Comparison of ENCODE assay signal across 8 mouse cellular contexts in genomic region chr10:84439228-84439596, GRCm38 (mm10). TPM values are rescaled to one million over a fixed set of nuclear protein-coding genes. Genes with fewer than 3 reads are reported as not detected.
DNase-seq lines count a peak whose midpoint lies in the region; ATAC-seq and TF ChIP-seq lines count a peak whose summit lies in the region.

No protein-coding gene starts in this region.

- peak overlapping the region; percentile 38 for H3K27ac ChIP-seq in lung, postnatal 0 days (ENCODE audit: low read length)
- peak overlapping the region; percentile 85 to 94 for H3K27ac ChIP-seq in heart, embryonic 14.5 days (replicated peaks in 1 of 2; ENCODE audit: control insufficient read depth in 1 of 2, insufficient read depth in 1 of 2, low read depth in 2 of 2, low read length in 2 of 2)
- H3K27ac ChIP-seq in liver, embryonic 11.5 days (ENCODE audit: low read depth, low read length): no peak overlapping the region

- H3K4me1 ChIP-seq in lung, postnatal 0 days (ENCODE audit: insufficient read depth, low read depth, low read length): peaks cover 17% of the 10 kb centered on the region; the same call in 1 of the 2 replicates
- H3K4me1 ChIP-seq in heart, embryonic 14.5 days (ENCODE audit: control insufficient read depth in 2 of 2, insufficient read depth in 2 of 2, low read length in 2 of 2): peaks cover 32 to 60% of the 10 kb centered on the region in 2 experiments
- peaks cover 10% of the 10 kb centered on the region for H3K4me1 ChIP-seq in liver, embryonic 11.5 days (replicated peaks; ENCODE audit: control insufficient read depth, insufficient read depth, low read length)

- no peak for TF ChIP-seq EP300 in lung, postnatal 0 days (IDR thresholded peaks at IDR 0.05)

- no peak for TF ChIP-seq CTCF in lung, postnatal 0 days (IDR thresholded peaks at IDR 0.05)

- DNase-seq in lung, postnatal 0 days (ENCODE audit: low spot score): no peak
- no peak for DNase-seq in lung, postnatal 14 days
- DNase-seq in cerebellum, postnatal 10 days: peak; percentile 74 to 75
- DNase-seq in liver, embryonic 11.5 days (ENCODE audit: low spot score): no peak
- DNase-seq in B cell, adult 2 months: no peak
- no peak for DNase-seq in thymus, adult 18-20 months
- DNase-seq in frontal cortex, postnatal 10 days (ENCODE audit: low spot score in 2 of 2): no peak

- H3K9me3 ChIP-seq in lung, postnatal 0 days (ENCODE audit: low read length): no peaks in the 10 kb centered on the region
- no peaks in the 10 kb centered on the region for H3K9me3 ChIP-seq in heart, embryonic 14.5 days (ENCODE audit: control insufficient read depth, low read length)
- no peaks in the 10 kb centered on the region for H3K9me3 ChIP-seq in liver, embryonic 11.5 days (ENCODE audit: control insufficient read depth, low read length)

- H3K4me2 ChIP-seq in lung, postnatal 0 days (replicated peaks; ENCODE audit: low read depth, low read length): peak overlapping the region; percentile 94
- H3K4me2 ChIP-seq in heart, embryonic 14.5 days (ENCODE audit: low read length): peak overlapping the region; percentile 82
- H3K4me2 ChIP-seq in liver, embryonic 11.5 days: peak overlapping the region; percentile 86

- 12% methylated on average over 7 of the region's 7 CpGs for WGBS in lung, postnatal 0 days
- WGBS in heart, embryonic 14.5 days: 11% methylated on average over 7 of the region's 7 CpGs
- WGBS in liver, embryonic 11.5 days: 31% methylated on average over 7 of the region's 7 CpGs

- ATAC-seq in lung, postnatal 0 days: no peak
- no peak for ATAC-seq in heart, embryonic 14.5 days (ENCODE audit: insufficient number of reproducible peaks, insufficient read depth, low FRiP score, low read depth)
- no peak for ATAC-seq in liver, embryonic 11.5 days (replicated peaks; ENCODE audit: low FRiP score)

- H3K27me3 ChIP-seq in lung, postnatal 0 days (replicated peaks; ENCODE audit: insufficient read depth, low read length): no peaks in the 10 kb centered on the region
- no peaks in the 10 kb centered on the region for H3K27me3 ChIP-seq in heart, embryonic 14.5 days (ENCODE audit: control insufficient read depth, insufficient read depth, low read length)
- H3K27me3 ChIP-seq in liver, embryonic 11.5 days (replicated peaks; ENCODE audit: control insufficient read depth, insufficient read depth, low read length): peaks cover 40% of the 10 kb centered on the region

- peak overlapping the region; percentile 71 for H3K4me3 ChIP-seq in lung, postnatal 0 days (ENCODE audit: low read depth, low read length)
- H3K4me3 ChIP-seq in heart, embryonic 14.5 days (ENCODE audit: control insufficient read depth in 1 of 2, insufficient read depth in 1 of 2, low read depth in 1 of 2, low read length in 2 of 2): peak overlapping the region; percentile 79 to 83
- H3K4me3 ChIP-seq in liver, embryonic 11.5 days (ENCODE audit: low read depth, low read length): peak overlapping the region; percentile 65

- H3K36me3 ChIP-seq in lung, postnatal 0 days (ENCODE audit: insufficient read depth, low read length): no peaks in the 10 kb centered on the region
- 0 out of 2 replicates have a peak, but pooled peaks cover 6% of the 10 kb centered on the region for H3K36me3 ChIP-seq in heart, embryonic 14.5 days (ENCODE audit: control insufficient read depth, insufficient read depth, low read length)
- H3K36me3 ChIP-seq in liver, embryonic 11.5 days (ENCODE audit: control insufficient read depth, insufficient read depth, low read length): no peaks in the 10 kb centered on the region

- H3K9ac ChIP-seq in lung, postnatal 0 days (replicated peaks; ENCODE audit: low read depth): peak overlapping the region; percentile 92; the same call in 1 of the 2 replicates
- peak overlapping the region; percentile 94 for H3K9ac ChIP-seq in heart, embryonic 14.5 days (ENCODE audit: low read length)
- H3K9ac ChIP-seq in liver, embryonic 11.5 days (ENCODE audit: low read depth, low read length): no peak overlapping the region

RNA-seq across cellular contexts. Expression of gene Nuak1, which starts 1.2 kb away (rescaled TPM):
- 2.2 and 2.3 TPM in 2 replicates for polyA plus RNA-seq in lung, postnatal 0 days (2015; fragmentation: Nextera tagmentation; extraction: Ambion mirVana)
- polyA plus RNA-seq in heart, embryonic 14.5 days (2014; fragmentation: Nextera tagmentation; extraction: Ambion mirVana): 2.6 and 3.4 TPM in 2 replicates
- polyA plus RNA-seq in liver, embryonic 11.5 days (2014; fragmentation: Nextera tagmentation; extraction: Ambion mirVana): 0.47 and 0.70 TPM in 2 replicates

Comparison
In these comparisons a context has a peak if more than half of its experiments do, and no peak if none do; other contexts are left out.
1. DNase-seq: peak in cerebellum, postnatal 10 days (2 of 2); none in lung, postnatal 0 days (single experiment), lung, postnatal 14 days (single experiment), liver, embryonic 11.5 days (single experiment), B cell, adult 2 months (0 of 2), thymus, adult 18-20 months (0 of 2) and frontal cortex, postnatal 10 days (0 of 2).
2. Peak in every context shown above with its lines, with median percentiles within 50 percentile points of each other: H3K4me2 ChIP-seq and H3K4me3 ChIP-seq.